Mouse (Mus musculus): Measurements from ENCODE around the gene Celsr1.

GRCm38 (mm10) chr15:86067941-86068495 is 34.4 kb upstream of the Celsr1 start:
- no peak for TF ChIP-seq CTCF (IDR thresholded peaks at IDR 0.05; ENCODE audit: control insufficient read depth, insufficient read depth, insufficient read length)
- no peak for TF ChIP-seq CEBPB (IDR thresholded peaks at IDR 0.05; ENCODE audit: low read depth)
- TF ChIP-seq USF1 (IDR thresholded peaks at IDR 0.05; ENCODE audit: low read depth) = no peak
- TF ChIP-seq MYOD1 (IDR thresholded peaks at IDR 0.05; ENCODE audit: control insufficient read depth, insufficient read length, low read depth) = no peak
- no peak for TF ChIP-seq MAX (IDR thresholded peaks at IDR 0.05)
- no peak for TF ChIP-seq FOSL1 (IDR thresholded peaks at IDR 0.05; ENCODE audit: insufficient read depth, low read length, poor library complexity, severe bottlenecking)
- no peak for TF ChIP-seq MYOG (IDR thresholded peaks at IDR 0.05; ENCODE audit: control insufficient read depth, extremely low read depth, insufficient read length)

Measured in C2C12 (cell line).